Mouse (Mus musculus) bone marrow, adult 2 months (tissue): ENCODE measurements around the gene Dnajb14.

Experiments used
- CTCF ChIP-seq: fragments of 200-500 bp; IDR thresholded peaks from 2 replicates; pipeline ENCODE4 v1.5.1; 2011; ENCODE audit warnings: low read length, control low read depth; ENCODE audit not compliant: control insufficient read depth, insufficient read depth
- POLR2A ChIP-seq: fragments of 200-500 bp; IDR thresholded peaks from 2 replicates; pipeline ENCODE4 v1.6.1; 2011; ENCODE audit warnings: low read depth, mild to moderate bottlenecking, control low read depth, low read length, borderline replicate concordance; ENCODE audit not compliant: control insufficient read depth

- TF ChIP-seq POLR2A = no peak
- TF ChIP-seq CTCF = no peak
Measured at GRCm38 (mm10) chr3:137818713-137819112, 48.8 kb upstream of the Dnajb14 start.
